Mouse (Mus musculus) spleen, adult 2 months (tissue): ENCODE results near the gene Cybrd1.

Source experiments
- CTCF ChIP-seq: fragments of 200-500 bp; IDR thresholded peaks from 2 replicates; pipeline ENCODE4 v1.5.1; 2011; ENCODE audit warnings: mild to moderate bottlenecking, inconsistent platforms; ENCODE audit not compliant: insufficient read depth, insufficient read length, insufficient replicate concordance; ENCODE audit errors: extremely low read depth
- POLR2A ChIP-seq: fragments of 200-500 bp; IDR thresholded peaks from 2 replicates; pipeline ENCODE4 v1.6.1; 2011; ENCODE audit warnings: low read depth, low read length, inconsistent platforms

- TF ChIP-seq CTCF (no peak), POLR2A (no peak)
These were observed 45.3 kb downstream of the Cybrd1 start for GRCm38 (mm10) chr2:71162831-71163621.
